Mouse (Mus musculus) cortical plate, adult 2 months (tissue): ENCODE measurements at regions not wholly inside any gene's neighbourhood (a gene's known extent, or its start where the extent isn't known, plus 50 kb on each side); places are given as distances from the start of the nearest gene placed in this dataset.

Experiments used
- H3K27ac ChIP-seq: fragments of 200-500 bp; 2 replicates; pipeline ENCODE4 v1.5.1; 2012; ENCODE audit warnings: low read length, control low read depth, inconsistent platforms; ENCODE audit not compliant: insufficient read depth
- H3K4me1 ChIP-seq: fragments of 200-500 bp; 2 replicates; pipeline ENCODE4 v1.6.1; 2011; ENCODE audit warnings: low read length; ENCODE audit not compliant: control insufficient read depth, insufficient read depth
- H3K4me3 ChIP-seq: fragments of 200-500 bp; 2 replicates; pipeline ENCODE4 v1.5.1; 2011; ENCODE audit warnings: mild to moderate bottlenecking, low read length, control low read depth; ENCODE audit not compliant: insufficient read depth
- CTCF ChIP-seq: fragments of 200-500 bp; IDR thresholded peaks from 2 replicates; pipeline ENCODE4 v1.5.1; 2011; ENCODE audit warnings: mild to moderate bottlenecking, control low read depth, low read length; ENCODE audit not compliant: insufficient read depth; ENCODE audit errors: extremely low read depth
- POLR2A ChIP-seq: fragments of 200-500 bp; IDR thresholded peaks from 2 replicates; pipeline ENCODE4 v1.6.1; 2011; ENCODE audit warnings: mild to moderate bottlenecking, low read length, control low read depth; ENCODE audit not compliant: insufficient read depth; ENCODE audit errors: extremely low read depth

GRCm38 (mm10) chr11:22596076-22596804 lies 84.4 kb downstream of the Tmem17 start:
- no peak overlapping the region for H3K27ac ChIP-seq
- no peak for TF ChIP-seq POLR2A
- TF ChIP-seq CTCF = no peak
- no peak overlapping the region for H3K4me3 ChIP-seq
- no peaks in the 10 kb centered on the region for H3K4me1 ChIP-seq

- H3K4me3 ChIP-seq = no peak overlapping the region
- no peak overlapping the region for H3K27ac ChIP-seq
- TF ChIP-seq CTCF = no peak
- TF ChIP-seq POLR2A = no peak
- no peaks in the 10 kb centered on the region for H3K4me1 ChIP-seq
Measured at GRCm38 (mm10) chr11:22596805-22597149, 84.9 kb downstream of the Tmem17 start.

GRCm38 (mm10) chr11:22600370-22600769 lies 88.5 kb downstream of the Tmem17 start:
- TF ChIP-seq CTCF (no peak), POLR2A (no peak)
- H3K4me3 ChIP-seq = no peak overlapping the region
- no peaks in the 10 kb centered on the region for H3K4me1 ChIP-seq
- H3K27ac ChIP-seq = no peak overlapping the region

GRCm38 (mm10) chr11:22601977-22602376 lies 90.1 kb downstream of the Tmem17 start:
- Histone ChIP-seq H3K4me3 (no peak overlapping the region), H3K27ac (no peak overlapping the region), H3K4me1 (no peaks in the 10 kb centered on the region)
- TF ChIP-seq CTCF (no peak), POLR2A (no peak)

GRCm38 (mm10) chr11:22602610-22603009 lies 90.7 kb downstream of the Tmem17 start:
- Histone ChIP-seq H3K27ac (no peak overlapping the region), H3K4me1 (no peaks in the 10 kb centered on the region), H3K4me3 (no peak overlapping the region)
- no peak for TF ChIP-seq POLR2A
- TF ChIP-seq CTCF = no peak

GRCm38 (mm10) chr11:22603397-22603796 lies 91.5 kb downstream of the Tmem17 start:
- H3K4me3 ChIP-seq = no peak overlapping the region
- TF ChIP-seq CTCF = no peak
- TF ChIP-seq POLR2A = no peak
- H3K27ac ChIP-seq = no peak overlapping the region
- H3K4me1 ChIP-seq = no peaks in the 10 kb centered on the region

- Histone ChIP-seq H3K27ac (no peak overlapping the region), H3K4me3 (no peak overlapping the region), H3K4me1 (no peaks in the 10 kb centered on the region)
- no peak for TF ChIP-seq CTCF
- no peak for TF ChIP-seq POLR2A
Measured at GRCm38 (mm10) chr11:22606380-22606779, 94.5 kb downstream of the Tmem17 start.

GRCm38 (mm10) chr11:22607645-22608044 lies 95.8 kb downstream of the Tmem17 start:
- Histone ChIP-seq H3K27ac (no peak overlapping the region), H3K4me1 (no peaks in the 10 kb centered on the region), H3K4me3 (no peak overlapping the region)
- no peak for TF ChIP-seq CTCF
- TF ChIP-seq POLR2A = no peak

GRCm38 (mm10) chr11:22608945-22609344 lies 97.1 kb downstream of the Tmem17 start:
- H3K4me1 ChIP-seq = no peaks in the 10 kb centered on the region
- H3K4me3 ChIP-seq = no peak overlapping the region
- H3K27ac ChIP-seq = no peak overlapping the region
- TF ChIP-seq POLR2A (no peak), CTCF (no peak)

- Histone ChIP-seq H3K27ac (no peak overlapping the region), H3K4me3 (no peak overlapping the region), H3K4me1 (no peaks in the 10 kb centered on the region)
- TF ChIP-seq CTCF (no peak), POLR2A (no peak)
Measured at GRCm38 (mm10) chr11:22610433-22611101, 98.7 kb downstream of the Tmem17 start.
